Mouse (Mus musculus) adrenal gland, adult 2 months (tissue): ENCODE data around the gene Lrp8. TPM values are rescaled to one million over a fixed set of nuclear protein-coding genes. Genes with fewer than 3 reads are reported as not detected.

Source experiments
- DNase-seq: peaks from one replicate; pipeline ENCODE4 v3.0.0; 2021
- polyA plus RNA-seq: library from polyadenylated mRNA; depleted of rRNA; stranded (reverse); fragments of >200 nt; gene quantifications from 2 replicates; pipeline ENCODE4 v1.2.3, GENCODE M21; 2012
- total RNA-seq, 2 experiments: library from RNA; stranded (reverse); gene quantifications; 2 replicates each; pipeline ENCODE4 v1.2.3; 2021

The Lrp8 gene
- total and polyA plus RNA-seq, 3 experiments: 9.5 to 14.0 (median 9.8) TPM

DNA sequence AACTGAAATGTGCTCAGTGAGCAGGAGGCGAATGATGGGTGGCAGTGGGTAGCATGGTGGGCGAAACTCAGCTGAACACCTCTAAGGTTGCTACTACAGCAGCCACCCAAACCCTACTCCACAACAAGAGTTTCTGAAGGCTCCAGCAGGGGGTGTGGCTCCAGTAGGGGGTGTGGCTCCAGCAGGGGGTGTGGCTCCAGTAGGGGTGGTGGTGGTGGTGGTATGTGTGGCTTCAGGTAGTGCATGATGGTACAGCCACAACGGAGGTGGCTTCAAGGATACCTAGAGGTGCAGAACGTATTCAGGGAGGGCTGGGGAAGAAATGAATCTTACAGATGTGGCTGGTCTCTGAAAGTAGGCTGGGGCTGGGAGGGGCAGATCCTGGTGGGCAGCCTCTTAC lies 5.7 kb downstream of the Lrp8 start:
- DNase-seq: no peak

DNA sequence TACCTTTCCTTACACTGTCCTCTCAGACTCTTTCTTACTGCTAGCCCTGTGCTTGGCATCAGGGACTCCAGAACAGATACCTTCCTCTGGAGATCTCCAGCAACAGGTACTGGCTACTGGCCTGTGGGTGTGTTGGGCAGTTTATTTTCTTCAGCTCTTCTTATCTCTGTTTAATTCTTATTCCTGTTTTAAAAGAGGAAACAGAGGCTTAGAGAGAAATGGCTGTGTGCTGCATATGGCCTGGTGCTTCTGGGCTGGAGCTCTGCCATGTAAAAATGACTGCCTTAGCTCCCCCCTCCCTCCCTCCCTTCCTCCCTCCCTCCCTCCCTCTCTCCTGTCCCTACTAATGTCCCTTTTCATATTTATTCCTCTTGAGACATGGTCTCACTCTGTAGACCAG lies 6.6 kb downstream of the Lrp8 start:
- no peak for DNase-seq

DNA sequence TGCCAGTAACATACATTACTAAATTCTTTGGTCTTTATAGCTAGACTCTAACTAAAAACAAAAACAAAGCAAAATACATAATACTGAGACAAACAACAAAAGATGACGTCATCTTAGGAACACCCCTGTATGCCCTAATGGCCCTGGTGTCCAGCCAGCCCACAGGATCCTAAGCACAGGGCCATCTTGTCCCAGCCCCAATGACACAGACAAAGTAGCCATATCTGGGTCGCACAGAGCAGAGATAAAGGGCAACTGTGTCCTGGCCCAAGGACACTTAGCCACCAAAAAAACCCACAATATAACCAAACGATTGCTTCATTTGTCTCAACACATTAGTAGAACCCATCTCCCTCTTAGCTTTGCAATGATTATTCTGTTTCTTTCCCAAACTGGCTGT lies 8.9 kb downstream of the Lrp8 start:
- peak; percentile 52 for DNase-seq

DNA sequence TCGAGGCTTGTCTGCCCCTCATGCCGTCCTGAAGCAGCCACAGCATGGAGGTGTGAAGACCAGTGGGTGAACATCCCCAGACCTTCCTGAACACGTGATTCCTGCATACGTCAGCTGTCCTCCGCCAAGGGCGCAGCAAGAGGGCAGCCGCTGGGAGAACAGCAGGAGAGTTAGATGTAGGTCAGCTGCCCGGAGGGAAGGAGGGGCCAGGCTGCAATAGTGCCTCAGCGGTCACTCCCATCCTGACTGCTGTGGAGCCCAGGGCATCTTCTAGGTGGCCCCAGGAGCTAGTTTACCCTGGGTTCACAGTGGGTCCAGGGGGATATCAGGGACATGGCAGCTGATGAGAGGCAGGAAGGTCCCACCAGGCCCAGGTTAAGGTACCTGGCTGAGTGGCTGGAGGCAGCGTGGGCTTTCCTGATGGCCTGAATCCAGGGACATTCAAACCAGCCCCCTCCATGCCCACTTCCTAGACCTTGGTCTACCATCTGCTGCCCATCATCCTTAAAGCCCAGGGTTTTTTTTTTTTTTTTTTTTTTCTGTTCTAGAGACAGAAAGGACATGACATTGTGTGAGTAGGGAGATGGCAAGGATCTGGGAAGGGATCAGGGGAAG lies 9.8 kb downstream of the Lrp8 start:
- peak; percentile 36 for DNase-seq

DNA sequence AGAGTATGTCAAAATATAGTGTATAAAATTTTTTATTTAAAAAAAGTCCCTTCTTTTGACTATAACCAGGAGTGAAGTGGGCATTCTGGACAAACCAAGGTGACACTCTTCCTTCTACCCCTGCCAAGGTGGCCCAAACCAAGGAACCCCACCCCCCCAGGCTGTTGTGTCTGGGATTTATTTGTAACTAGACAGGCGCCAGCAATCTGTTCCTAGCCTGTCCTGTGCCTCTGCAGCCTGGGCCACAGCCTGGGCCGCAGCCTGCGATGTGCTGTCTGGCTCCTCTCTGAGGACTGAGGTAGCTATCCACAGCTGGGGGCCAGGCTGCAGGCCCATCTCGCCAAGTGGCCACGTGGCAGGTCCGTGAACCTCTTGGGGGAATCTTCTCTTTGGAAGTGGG lies 10.3 kb downstream of the Lrp8 start:
- no peak for DNase-seq

DNA sequence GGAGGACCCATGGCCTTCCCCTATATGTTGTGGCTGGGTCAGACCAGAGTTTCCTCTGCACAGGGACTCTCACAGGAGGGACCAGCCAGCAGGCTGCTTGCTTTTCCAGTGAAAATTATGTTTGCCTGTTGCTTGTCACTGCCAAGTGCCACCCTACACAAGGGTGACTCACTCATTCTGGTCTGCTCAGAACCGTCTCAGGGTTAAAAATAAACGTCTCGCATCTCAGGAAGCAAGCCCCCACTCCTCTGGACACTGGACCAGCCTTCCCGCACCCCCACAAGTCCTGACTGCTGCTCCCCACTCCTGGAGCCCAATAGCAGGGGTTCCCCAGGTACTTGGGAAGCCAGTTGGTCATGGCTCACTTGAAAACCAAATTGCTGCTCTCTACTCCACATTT lies 14.4 kb downstream of the Lrp8 start:
- DNase-seq: peak; percentile 23

DNA sequence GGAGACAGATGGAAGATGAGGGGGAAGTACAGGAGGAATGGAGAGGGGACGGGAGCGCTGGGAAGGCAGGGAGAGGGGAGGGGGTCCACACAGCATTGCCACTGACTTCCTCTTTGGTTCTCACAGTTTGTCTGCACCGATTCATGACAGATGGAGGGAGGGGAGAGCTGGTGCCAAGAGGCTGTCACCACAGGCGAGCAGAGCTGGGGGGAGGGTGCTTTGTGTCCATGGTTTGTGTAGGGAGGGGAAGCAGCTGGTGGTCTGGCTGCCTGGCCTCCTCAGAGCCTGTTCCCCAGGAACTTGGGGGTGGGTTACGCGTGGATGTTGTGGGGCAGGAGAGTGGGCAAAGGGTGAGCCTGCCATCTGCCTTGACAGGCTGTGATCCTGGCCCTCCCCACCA lies 15.4 kb downstream of the Lrp8 start:
- no peak for DNase-seq

DNA sequence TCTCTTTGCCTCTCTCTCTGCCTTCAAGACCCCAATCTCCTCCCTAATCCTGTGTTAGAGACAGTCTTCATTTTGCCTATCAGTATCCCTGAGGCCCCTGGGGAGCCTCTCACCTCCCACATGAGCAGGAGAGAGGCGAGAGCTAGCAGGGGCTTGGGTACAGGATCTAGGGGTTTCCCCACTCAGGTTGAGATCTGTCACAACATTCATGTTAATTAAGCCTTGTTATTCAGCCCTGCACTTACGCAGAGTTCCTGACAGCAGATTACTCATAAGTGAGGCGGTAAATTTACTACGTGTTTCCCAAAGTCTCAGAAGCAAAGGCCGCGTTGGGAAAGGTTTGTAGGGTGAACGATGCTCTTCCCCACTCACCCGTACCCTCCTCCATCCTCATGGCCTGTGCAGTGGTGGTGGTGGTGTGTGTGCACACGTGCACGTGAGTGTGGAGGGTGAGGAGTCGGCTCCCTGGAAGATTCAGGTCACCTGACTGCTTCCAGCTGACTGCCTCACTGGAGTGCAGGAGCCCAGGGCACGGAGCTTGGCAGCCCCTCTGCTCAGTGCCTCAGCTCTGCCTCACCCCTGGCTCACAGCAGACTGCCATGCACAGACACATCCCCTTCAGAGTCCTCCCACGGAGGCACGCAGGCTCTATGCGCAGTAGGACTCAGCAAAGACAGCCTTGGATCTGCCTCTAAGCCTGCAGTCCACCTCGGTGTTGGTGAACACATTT lies 18.1 kb downstream of the Lrp8 start:
- DNase-seq: no peak

DNA sequence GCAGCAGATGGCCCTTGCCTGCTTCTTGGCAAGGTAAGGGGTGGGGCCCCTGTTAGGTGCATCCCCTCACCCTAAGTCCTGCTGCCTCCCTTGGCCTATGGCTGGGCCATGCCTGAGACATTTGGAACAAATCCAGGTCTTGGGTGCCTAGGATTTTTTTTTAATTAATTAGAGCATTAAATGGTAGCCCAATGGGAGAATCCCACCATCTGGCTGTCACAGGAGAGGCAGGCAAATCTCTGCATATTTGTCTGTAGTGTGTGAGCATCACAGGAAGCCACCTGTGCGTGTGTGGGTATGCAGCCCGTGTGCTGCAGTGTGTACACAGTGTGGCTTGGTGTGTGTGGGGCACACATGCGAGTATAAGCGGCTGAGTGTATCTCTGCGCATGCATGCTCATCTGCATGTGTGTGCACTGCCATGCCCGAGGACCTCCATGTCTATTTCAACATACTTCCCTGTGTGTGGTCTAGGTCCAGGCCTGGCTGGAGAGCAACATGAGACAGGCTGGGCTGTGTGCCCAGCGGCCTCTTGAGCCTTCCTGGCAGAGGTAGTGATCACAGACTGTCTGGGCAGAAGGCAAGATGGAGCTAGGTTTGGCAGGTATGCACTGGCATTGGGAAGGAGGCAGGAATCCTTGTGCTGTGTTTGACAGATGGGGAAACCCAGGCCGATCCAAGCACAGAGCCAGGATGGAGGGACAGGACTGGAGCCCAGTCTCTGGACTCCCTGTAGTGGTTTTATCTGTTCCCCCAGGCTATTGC lies 19.0 kb downstream of the Lrp8 start:
- no peak for DNase-seq

DNA sequence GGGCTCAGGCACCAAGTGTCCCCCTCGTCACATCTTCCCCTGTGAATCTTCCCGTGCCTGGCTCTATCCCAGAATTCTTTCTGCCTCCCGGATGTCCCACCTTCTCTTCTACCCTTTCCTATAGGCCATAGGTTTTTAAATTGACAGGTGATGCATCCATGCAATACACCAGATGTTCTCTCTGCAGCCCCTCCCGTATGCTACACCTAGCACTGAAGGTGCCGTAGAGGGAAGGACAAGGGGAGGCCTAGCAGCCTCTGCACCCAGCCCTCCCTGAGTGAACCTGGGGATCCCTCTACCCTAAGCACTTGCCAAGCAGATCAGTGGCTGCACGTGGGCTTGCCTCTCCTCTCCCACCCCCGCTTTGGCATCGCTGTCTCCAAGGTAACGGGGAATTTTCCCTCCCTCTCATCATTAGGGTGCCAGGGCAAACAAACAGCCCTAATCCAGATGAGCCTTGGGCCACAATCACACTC lies 20.9 kb downstream of the Lrp8 start:
- DNase-seq: no peak

DNA sequence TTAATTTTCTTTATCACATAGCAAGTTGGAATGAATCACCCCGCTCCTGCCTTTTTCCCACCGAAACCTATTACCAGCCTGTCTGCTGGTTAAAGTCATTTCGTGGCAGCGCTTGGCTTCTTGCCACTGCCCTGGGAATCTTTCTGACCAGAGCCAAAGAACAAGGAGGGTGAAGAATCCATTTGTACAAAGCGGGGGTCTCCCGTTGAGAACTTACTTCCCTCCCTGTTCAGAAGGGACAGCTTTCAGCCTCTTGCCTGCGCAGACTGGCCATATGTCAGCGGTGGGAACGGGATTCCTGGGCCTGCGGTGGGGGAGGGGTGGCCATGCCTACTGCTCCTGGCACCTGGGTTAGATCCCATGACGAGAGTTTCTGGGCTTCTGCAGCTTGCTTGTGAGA lies 21.4 kb downstream of the Lrp8 start:
- no peak for DNase-seq

DNA sequence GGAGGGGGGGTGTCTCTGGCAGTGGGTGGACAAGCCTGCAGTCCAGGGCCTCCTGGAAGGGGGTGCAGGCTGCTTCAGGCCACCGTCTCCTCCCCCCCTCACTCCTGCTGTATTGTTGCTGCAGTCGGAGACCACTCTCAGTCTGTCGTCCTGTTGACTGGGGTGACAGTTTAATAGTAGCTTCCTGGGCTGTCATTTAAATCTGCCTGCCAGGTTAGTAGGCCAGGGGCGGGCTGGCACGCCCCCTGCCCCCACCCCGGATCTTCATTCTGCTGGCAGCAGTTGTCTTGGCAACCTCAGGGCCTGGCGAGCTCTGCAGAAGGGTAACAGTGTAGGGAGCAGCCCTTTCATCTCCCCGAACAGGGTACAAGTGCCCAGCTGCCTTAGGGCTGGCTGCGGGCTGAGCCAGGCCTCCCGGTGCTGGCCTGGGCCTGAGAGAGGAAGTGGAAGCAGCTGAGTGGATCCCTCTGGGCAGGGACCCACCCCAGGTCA lies 26.7 kb downstream of the Lrp8 start:
- DNase-seq: peak; percentile 45

DNA sequence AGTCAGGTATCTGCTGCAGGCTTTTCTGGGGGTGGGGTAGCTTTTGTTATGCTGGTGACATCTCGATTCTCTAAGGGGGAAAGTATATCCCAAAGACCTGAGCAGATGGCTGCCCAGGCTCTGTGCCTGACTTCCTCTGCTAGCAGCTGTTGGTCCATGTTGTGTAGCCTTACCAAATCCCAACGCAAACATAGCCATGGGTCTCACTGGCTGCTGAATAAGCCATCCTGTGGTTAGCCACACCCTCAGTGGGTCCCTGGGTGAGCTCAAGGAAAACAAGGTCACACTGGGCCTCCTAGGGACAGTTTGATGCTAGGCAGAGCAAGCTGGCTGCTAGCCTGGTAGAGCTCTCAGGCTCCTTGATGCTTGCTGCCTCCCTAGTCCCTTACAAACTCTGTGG lies 27.6 kb downstream of the Lrp8 start:
- no peak for DNase-seq

DNA sequence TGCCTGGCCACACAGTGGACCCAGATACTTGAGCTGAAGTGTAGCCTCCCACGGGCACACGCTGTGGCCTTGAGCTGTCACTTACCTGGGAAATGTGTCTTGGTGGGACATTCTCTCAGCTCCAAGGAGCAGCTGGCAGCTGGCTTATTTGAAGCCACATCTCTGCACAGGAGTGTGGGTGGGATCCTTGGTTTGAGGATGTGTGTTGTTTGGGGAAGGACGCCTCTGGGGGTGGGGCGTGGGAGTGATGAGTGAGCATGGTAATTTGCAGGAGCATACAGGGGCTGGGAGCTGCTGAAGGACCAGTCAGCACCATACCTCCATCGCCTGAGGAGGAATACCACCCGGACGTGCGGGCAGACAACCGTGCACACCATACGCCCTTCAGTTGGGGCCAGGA lies 28.1 kb downstream of the Lrp8 start:
- DNase-seq: no peak

DNA sequence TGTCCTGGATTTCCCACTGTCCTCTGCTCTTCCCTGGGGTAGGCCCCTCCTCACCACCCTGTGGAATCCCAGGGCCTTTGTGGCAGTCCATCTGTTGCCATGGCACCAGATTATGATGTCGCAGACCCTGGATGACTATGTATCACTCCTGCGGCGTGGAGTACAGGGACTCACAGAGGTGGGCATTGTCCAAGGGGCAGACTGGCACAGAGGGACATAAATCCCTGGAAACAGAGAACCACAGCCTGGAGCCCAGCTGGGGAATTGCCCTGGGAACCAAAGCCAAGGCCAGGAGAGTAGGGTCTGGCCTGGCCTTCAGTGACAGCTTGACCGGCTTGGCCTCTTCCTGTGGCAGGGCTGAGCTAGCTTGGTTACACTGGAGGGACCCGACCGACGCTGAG lies 28.8 kb downstream of the Lrp8 start:
- DNase-seq: no peak

DNA sequence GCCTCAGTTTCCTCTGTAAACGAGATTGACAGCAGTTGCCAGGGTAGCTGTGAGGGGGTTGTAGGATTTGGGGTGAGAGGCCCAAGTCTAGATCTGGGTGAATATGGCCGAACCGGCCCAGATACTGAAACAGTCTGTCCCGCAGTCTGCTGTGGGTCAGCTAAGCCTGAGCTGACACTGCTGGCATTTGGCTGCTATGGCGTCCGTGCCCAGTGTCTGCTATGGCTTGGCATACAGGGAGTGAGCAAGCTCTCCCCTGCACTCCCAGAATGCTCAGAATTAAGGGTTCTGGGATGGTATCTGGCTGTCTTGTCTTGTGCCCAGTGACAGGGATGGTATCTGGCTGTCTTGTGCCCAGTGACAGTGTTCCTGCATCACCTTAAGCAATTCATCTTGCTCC lies 29.6 kb downstream of the Lrp8 start:
- DNase-seq: no peak

DNA sequence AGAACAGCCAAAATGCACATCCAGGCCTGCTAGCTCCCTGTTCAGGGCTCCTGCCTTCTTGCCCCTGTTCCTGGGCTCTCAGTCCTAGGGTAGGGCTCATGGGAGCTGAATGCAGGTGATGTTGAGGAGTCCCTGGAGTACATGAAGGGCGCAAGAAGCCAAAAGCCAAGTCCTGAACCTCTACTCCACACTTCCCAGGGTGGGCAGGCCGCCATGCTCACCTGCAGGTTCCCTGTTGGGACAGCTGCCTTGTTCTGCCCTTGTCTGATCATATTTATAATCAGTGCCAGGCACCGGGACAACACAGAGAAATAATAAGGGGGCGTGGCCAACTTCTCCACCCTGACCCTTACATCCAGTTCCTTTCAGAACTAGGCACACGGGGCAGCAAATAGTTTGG lies 31.5 kb downstream of the Lrp8 start:
- no peak for DNase-seq

DNA sequence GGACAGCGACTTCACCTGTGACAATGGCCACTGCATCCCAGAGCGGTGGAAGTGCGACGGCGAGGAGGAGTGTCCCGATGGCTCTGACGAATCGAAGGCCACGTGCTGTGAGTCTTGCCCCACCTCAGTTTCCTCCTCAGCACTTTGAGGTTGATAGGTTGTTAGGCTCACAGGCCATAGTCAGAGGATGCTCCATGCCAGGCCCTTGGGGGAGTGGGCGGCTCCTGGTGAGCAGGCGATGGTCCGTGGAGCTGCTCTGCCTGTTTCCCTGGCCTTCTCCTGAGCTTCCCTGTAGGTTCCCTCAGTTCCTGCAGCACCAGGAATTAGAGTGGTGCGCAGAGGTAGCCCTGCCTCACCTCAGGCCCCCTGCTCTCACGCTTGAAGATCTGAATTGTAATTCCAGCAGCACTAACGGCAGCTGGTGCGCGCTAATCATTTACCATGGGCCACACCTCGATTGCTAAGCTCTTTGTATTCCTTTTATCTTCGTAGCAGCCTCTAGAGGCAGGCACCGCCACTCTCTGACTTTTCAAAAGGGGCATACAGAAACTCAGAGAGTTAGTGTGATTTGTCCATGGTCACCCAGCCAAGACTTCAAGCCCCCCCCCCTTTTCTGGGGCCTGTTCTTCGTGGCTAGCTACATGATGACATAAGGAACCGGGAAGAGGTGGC lies 32.7 kb downstream of the Lrp8 start:
- no peak for DNase-seq

DNA sequence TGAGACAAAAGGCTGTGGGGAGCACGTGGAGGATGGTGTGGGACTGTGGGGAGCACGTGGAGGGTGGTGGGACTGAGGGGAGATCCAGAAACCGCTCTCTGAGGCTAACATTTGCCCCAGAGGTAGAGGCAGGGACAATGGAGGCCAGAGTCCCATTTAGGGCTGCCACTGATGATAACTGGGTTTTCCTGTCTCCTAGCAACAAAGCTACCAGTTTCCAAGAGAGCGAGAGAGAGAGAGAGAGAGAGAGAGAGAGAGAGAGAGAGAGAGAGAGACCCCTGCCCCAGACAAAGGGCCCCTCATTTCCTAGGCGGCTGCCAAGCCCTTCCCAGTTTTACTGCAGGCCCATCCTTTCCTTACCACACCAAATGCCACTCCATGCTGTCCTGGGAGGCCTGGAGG lies 33.4 kb downstream of the Lrp8 start:
- DNase-seq: no peak

DNA sequence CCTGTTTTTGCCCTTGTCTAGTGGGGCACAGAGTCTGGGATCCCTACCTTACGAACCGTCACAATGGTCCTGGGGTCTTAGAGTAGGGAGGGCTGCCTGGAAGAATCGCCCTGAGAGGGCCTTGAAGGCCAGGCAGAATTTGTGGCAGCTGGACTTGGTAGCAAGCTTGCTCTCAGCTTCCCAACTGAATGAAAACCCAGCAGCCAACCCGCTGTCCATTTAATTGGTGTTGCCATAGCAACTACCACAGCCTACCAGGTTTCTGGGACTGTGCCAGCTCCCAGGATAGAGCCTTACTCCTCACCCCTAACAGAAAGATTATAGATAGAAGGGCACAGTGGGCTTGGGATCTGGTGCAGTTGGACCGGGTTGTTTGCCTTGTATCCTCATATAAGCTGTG lies 34.7 kb downstream of the Lrp8 start:
- DNase-seq: peak; percentile 41

DNA sequence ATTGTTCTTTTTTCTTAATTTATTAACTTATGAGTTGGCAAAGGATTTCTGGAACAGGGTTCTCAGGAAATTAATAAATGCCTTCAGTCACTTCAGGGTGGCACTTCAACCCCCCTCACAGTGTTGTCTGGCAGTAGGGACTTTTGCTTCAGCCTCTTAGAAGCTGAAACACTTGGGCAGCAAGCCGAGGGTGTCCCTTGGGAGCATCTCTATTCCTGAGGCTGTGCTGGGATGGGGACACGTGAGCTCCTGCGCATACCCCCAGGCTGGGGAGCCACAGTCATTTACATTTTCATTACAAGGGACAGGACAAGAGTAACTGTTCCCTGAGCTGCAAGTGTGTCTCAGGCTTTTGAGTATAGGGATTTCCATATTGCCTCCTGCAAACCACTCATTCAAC lies 35.8 kb downstream of the Lrp8 start:
- no peak for DNase-seq

DNA sequence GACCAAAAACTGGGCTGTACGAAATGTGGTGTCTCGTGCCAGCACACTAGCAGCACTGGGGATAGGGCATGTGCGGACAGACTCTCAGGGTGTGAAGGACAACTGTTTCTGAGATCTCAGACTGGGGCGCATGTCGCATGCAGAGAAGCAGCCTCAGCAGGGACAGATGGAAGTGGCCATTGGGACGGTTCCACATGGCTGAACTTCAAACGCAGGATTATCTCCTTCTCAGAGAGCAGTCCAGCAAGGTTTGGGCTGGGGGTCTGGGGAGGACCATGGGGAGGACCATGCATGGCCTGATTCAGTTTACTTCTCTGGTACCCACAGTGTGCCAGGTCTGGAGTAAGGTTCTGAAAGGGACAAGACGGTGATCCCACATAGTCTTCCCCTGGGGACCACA lies 41.6 kb downstream of the Lrp8 start:
- DNase-seq: no peak

DNA sequence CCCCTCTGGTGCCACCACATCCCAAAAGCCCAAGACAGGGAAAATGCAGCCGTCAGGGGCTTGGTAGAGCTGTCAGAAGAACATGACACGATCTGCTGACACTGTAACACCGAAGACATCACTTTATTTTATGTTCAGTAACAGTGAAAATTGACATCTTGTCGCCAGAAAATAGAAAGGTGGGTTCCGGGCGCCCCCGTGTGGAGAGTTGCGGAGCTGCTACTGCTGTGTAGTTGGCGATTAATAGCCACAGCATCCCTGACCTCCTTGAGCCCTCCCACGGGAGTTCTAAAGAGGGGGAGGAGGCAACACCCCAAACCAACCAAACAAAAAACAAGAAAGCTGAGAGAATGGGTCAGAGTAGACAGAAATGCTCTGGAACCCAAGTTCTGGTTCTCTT lies 42.9 kb downstream of the Lrp8 start:
- peak; percentile 59 for DNase-seq
